In genomic region chr2:45111571-45111970, GRCm38 (mm10) we compare ENCODE assay signal across 8 mouse cellular contexts. TPM values are rescaled to one million over a fixed set of nuclear protein-coding genes. Genes with fewer than 3 reads are reported as not detected.
DNase-seq lines count a peak whose midpoint lies in the region; ATAC-seq and TF ChIP-seq lines count a peak whose summit lies in the region.
"Not testable (repeated sequence)": the region's sequence is repeated elsewhere in the genome, so short reads cannot be mapped to it uniquely, and the experiment has no call there.

No protein-coding gene starts in this region.

- under 1% methylated on average over 3 of the region's 3 CpGs for WGBS in embryonic facial prominence, embryonic 13.5 days
- WGBS in hindbrain, embryonic 13.5 days = 0% methylated on average over 3 of the region's 3 CpGs
- 0% methylated on average over 3 of the region's 3 CpGs for WGBS in liver, embryonic 14.5 days (ENCODE audit: insufficient replicate concordance)
- WGBS in midbrain, embryonic 13.5 days = 1% methylated on average over 3 of the region's 3 CpGs

- peak overlapping the region; percentile 99 for H3K9ac ChIP-seq in embryonic facial prominence, embryonic 13.5 days
- H3K9ac ChIP-seq in hindbrain, embryonic 13.5 days = peak overlapping the region; percentile 98
- peak overlapping the region; percentile 99 for H3K9ac ChIP-seq in liver, embryonic 14.5 days (replicated peaks)
- H3K9ac ChIP-seq in midbrain, embryonic 13.5 days (replicated peaks) = peak overlapping the region; percentile 97

- TF ChIP-seq EP300 in liver, embryonic 14.5 days (IDR thresholded peaks at IDR 0.05; ENCODE audit: low read depth) = not testable (repeated sequence)

- not testable (repeated sequence) for TF ChIP-seq CTCF in gastrocnemius, adult 2 months (IDR thresholded peaks at IDR 0.05); liver, embryonic 14.5 days (IDR thresholded peaks at IDR 0.05; ENCODE audit: low read depth)

- H3K27me3 ChIP-seq in embryonic facial prominence, embryonic 13.5 days = peaks cover 48% of the 10 kb centered on the region
- not testable (repeated sequence) for H3K27me3 ChIP-seq in hindbrain, embryonic 13.5 days; liver, embryonic 14.5 days (ENCODE audit: control insufficient read depth, insufficient read depth, low read length); midbrain, embryonic 13.5 days; splenic B cell, adult 2 months (ENCODE audit: control insufficient read depth, insufficient read depth, low read length, poor library complexity, severe bottlenecking)

- intact Hi-C loops in gastrocnemius, adult 2 months (cut with DNase I) = loop anchor here (2.0 to 10.0 kb wide), 3 partner anchors 87 to 557 kb away; partner anchors contain the start of gene Gtdc1

- peak overlapping the region; percentile 97 for H3K27ac ChIP-seq in embryonic facial prominence, embryonic 13.5 days
- peak overlapping the region; percentile 99 for H3K27ac ChIP-seq in gastrocnemius, adult 2 months
- H3K27ac ChIP-seq in hindbrain, embryonic 13.5 days = peak overlapping the region; percentile 98; the same call in 1 of the 2 replicates
- peak overlapping the region; percentile 89 for H3K27ac ChIP-seq in liver, embryonic 14.5 days
- H3K27ac ChIP-seq in midbrain, embryonic 13.5 days = peak overlapping the region; percentile 98

- H3K4me3 ChIP-seq in embryonic facial prominence, embryonic 13.5 days = peak overlapping the region; percentile 77
- H3K4me3 ChIP-seq in gastrocnemius, adult 2 months = peak overlapping the region; percentile 93
- H3K4me3 ChIP-seq in hindbrain, embryonic 13.5 days = peak overlapping the region; percentile 87
- peak overlapping the region; percentile 75 to 98 for H3K4me3 ChIP-seq in liver, embryonic 14.5 days (ENCODE audit: insufficient read depth in 1 of 2, low read depth in 2 of 2, low read length in 2 of 2)
- H3K4me3 ChIP-seq in midbrain, embryonic 13.5 days (replicated peaks) = peak overlapping the region; percentile 82

- not testable (repeated sequence) for H3K9me3 ChIP-seq in embryonic facial prominence, embryonic 13.5 days; hindbrain, embryonic 13.5 days; liver, embryonic 14.5 days (ENCODE audit: control insufficient read depth, low read length); midbrain, embryonic 13.5 days

- not testable (repeated sequence) for ATAC-seq in embryonic facial prominence, embryonic 13.5 days (ENCODE audit: insufficient number of reproducible peaks, insufficient read depth, low FRiP score, low TSS enrichment, low read depth); hindbrain, embryonic 13.5 days (ENCODE audit: low FRiP score); liver, embryonic 14.5 days (ENCODE audit: insufficient read depth); midbrain, embryonic 13.5 days

- H3K4me1 ChIP-seq in embryonic facial prominence, embryonic 13.5 days = peaks cover 15% of the 10 kb centered on the region
- peaks cover 47% of the 10 kb centered on the region for H3K4me1 ChIP-seq in hindbrain, embryonic 13.5 days (replicated peaks)
- H3K4me1 ChIP-seq in liver, embryonic 14.5 days (replicated peaks; ENCODE audit: control insufficient read depth in 2 of 2, insufficient read depth in 2 of 2, low read length in 1 of 2) = peaks cover 13 to 19% of the 10 kb centered on the region in 2 experiments
- peaks cover 62% of the 10 kb centered on the region for H3K4me1 ChIP-seq in midbrain, embryonic 13.5 days (replicated peaks)

- peak overlapping the region; percentile 68 for H3K4me2 ChIP-seq in embryonic facial prominence, embryonic 13.5 days
- peak overlapping the region; percentile 81 for H3K4me2 ChIP-seq in hindbrain, embryonic 13.5 days
- H3K4me2 ChIP-seq in liver, embryonic 14.5 days (ENCODE audit: low read depth) = peak overlapping the region; percentile 100
- H3K4me2 ChIP-seq in midbrain, embryonic 13.5 days (replicated peaks) = peak overlapping the region; percentile 76

- not testable (repeated sequence) for H3K36me3 ChIP-seq in embryonic facial prominence, embryonic 13.5 days; hindbrain, embryonic 13.5 days; liver, embryonic 14.5 days (replicated peaks; ENCODE audit: control insufficient read depth, insufficient read depth, low read depth); midbrain, embryonic 13.5 days; splenic B cell, adult 2 months (ENCODE audit: control insufficient read depth, insufficient read depth, low read length, poor library complexity, severe bottlenecking)

- peak; percentile 49 for DNase-seq in NIH3T3 (ENCODE audit: low read depth)
- not testable (repeated sequence) for DNase-seq in gastrocnemius, adult 2 months; liver, embryonic 14.5 days (ENCODE audit: low read depth in 3 of 3, low spot score in 3 of 3)
- peak; percentile 32 for DNase-seq in kidney, postnatal 10 days
- DNase-seq in splenic B cell, adult 2 months (ENCODE audit: low read depth, low spot score) = peak; percentile 39

RNA-seq across cellular contexts. Expression of gene Zeb2, which starts 5.6 kb away (rescaled TPM):
- polyA plus RNA-seq in embryonic facial prominence, embryonic 13.5 days (2015; fragmentation: Nextera tagmentation; extraction: Ambion mirVana) = 85.7 and 96.4 TPM in 2 replicates
- total RNA-seq in gastrocnemius, adult 2 months (2021) = 10 to 100 TPM; 31.3 to 41.6 TPM
- polyA plus RNA-seq in hindbrain, embryonic 13.5 days (2015; fragmentation: Nextera tagmentation; extraction: Ambion mirVana) = 50.4 and 57.4 TPM in 2 replicates
- 3.9 and 5.7 TPM in 2 replicates for polyA plus RNA-seq in liver, embryonic 14.5 days (2012; rRNA removed)
- 9.9 and 11.4 TPM in 2 replicates for polyA plus RNA-seq in liver, embryonic 14.5 days (2014; fragmentation: Nextera tagmentation; extraction: Ambion mirVana)
- 38.9 and 50.2 TPM in 2 replicates for polyA plus RNA-seq in midbrain, embryonic 13.5 days (2015; fragmentation: Nextera tagmentation; extraction: Ambion mirVana)
